Mouse (Mus musculus) forebrain, embryonic 16.5 days (tissue): Measurements from ENCODE around the gene Ano2. TPM values are rescaled to one million over a fixed set of nuclear protein-coding genes. Genes with fewer than 3 reads are reported as not detected.

ENCODE experiments used
- ATAC-seq: fragments of 200-750 bp; cut with Nextera tagmentation; 2 replicates; pipeline ENCODE4 v1.8.0; 2017; ENCODE audit warnings: mild to moderate bottlenecking, moderate library complexity
- H3K27ac ChIP-seq: fragments of 300-500 bp; sonication (generic); 2 replicates; pipeline ENCODE4 v1.5.1; 2014; ENCODE audit warnings: low read length, control low read depth
- H3K27me3 ChIP-seq: fragments of 300-500 bp; sonication (generic); replicated peaks from 2 replicates; pipeline ENCODE4 v1.6.1; 2014; ENCODE audit warnings: low read length; ENCODE audit not compliant: control insufficient read depth, insufficient read depth
- H3K36me3 ChIP-seq: fragments of 300-500 bp; sonication (generic); 2 replicates; pipeline ENCODE4 v1.6.1; 2014; ENCODE audit not compliant: control insufficient read depth, insufficient read depth
- H3K4me1 ChIP-seq: fragments of 300-500 bp; sonication (generic); replicated peaks from 2 replicates; pipeline ENCODE4 v1.6.1; 2014; ENCODE audit warnings: low read length; ENCODE audit not compliant: control insufficient read depth, insufficient read depth
- H3K4me2 ChIP-seq: fragments of 300-500 bp; sonication (generic); 2 replicates; pipeline ENCODE4 v1.6.1; 2014; ENCODE audit warnings: mild to moderate bottlenecking, low read length, control low read depth
- H3K4me3 ChIP-seq: fragments of 300-500 bp; sonication (generic); replicated peaks from 2 replicates; pipeline ENCODE4 v1.5.1; 2014; ENCODE audit warnings: mild to moderate bottlenecking, low read length, control low read depth
- H3K9ac ChIP-seq: fragments of 300-500 bp; sonication (generic); replicated peaks from 2 replicates; pipeline ENCODE4 v1.6.1; 2014; ENCODE audit warnings: low read depth, low read length, control low read depth
- H3K9me3 ChIP-seq: fragments of 300-500 bp; sonication (generic); 2 replicates; pipeline ENCODE4 v1.6.1; 2016; ENCODE audit warnings: low read length; ENCODE audit not compliant: control insufficient read depth
- WGBS: fragments of 180-500 bp; shearing (Covaris S2); extraction: QIAGEN DNeasy Blood & Tissue Kit; methylation state at CpG from one replicate; pipeline ENCODE4 v1.1.7; 2014; 5-methylcytosine and 5-hydroxymethylcytosine counted together
- polyA plus RNA-seq: library from polyadenylated mRNA; unstranded; fragments of >200 nt; fragmentation: Nextera tagmentation; extraction: Ambion mirVana; gene quantifications from 2 replicates; pipeline ENCODE4 v1.2.1, GENCODE M21; 2015

Ano2 gene
- 0.20 and 0.28 TPM in 2 replicates for polyA plus RNA-seq

- no peaks in the 10 kb centered on the region for H3K27me3 ChIP-seq
- peaks cover 7% of the 10 kb centered on the region for H3K4me1 ChIP-seq
- H3K27ac ChIP-seq, result no peak within 1 kb of the TSS
- H3K9me3 ChIP-seq, result no peaks in the 10 kb centered on the region
- WGBS, result under 1% methylated on average over 20 of the region's 20 CpGs
- peak within 1 kb of the TSS; percentile 51 for H3K4me2 ChIP-seq
- H3K9ac ChIP-seq, result peak within 1 kb of the TSS; percentile 36; the same call in 1 of the 2 replicates
- peak; percentile 66 for ATAC-seq
- no peaks in the 10 kb centered on the region for H3K36me3 ChIP-seq
- peak within 1 kb of the TSS; percentile 23 for H3K4me3 ChIP-seq
These were observed at the start of gene Ano2 for GRCm38 (mm10) chr6:125690057-125690703. Gene Ano2 (plus strand): TSS chr6:125690419.

GRCm38 (mm10) chr6:125640486-125640885 is 49.7 kb upstream of the Ano2 start:
- Histone ChIP-seq H3K4me2 (no peak overlapping the region), H3K27me3 (no peaks in the 10 kb centered on the region), H3K4me3 (no peak overlapping the region), H3K27ac (no peak overlapping the region), H3K9ac (no peak overlapping the region), H3K9me3 (no peaks in the 10 kb centered on the region), H3K36me3 (no peaks in the 10 kb centered on the region), H3K4me1 (no peaks in the 10 kb centered on the region)
- WGBS, result 84% methylated on average over 4 of the region's 4 CpGs
- no peak for ATAC-seq

- Histone ChIP-seq H3K27me3 (no peaks in the 10 kb centered on the region), H3K4me2 (no peak overlapping the region), H3K9ac (no peak overlapping the region), H3K27ac (no peak overlapping the region), H3K4me1 (no peaks in the 10 kb centered on the region), H3K4me3 (no peak overlapping the region), H3K9me3 (no peaks in the 10 kb centered on the region), H3K36me3 (no peaks in the 10 kb centered on the region)
- no peak for ATAC-seq
- WGBS, result 84% methylated on average over 8 of the region's 8 CpGs
These were observed 49.1 kb upstream of the Ano2 start for GRCm38 (mm10) chr6:125641146-125641545.

GRCm38 (mm10) chr6:125648964-125649363 is 41.3 kb upstream of the Ano2 start:
- Histone ChIP-seq H3K9ac (no peak overlapping the region), H3K27ac (no peak overlapping the region), H3K27me3 (no peaks in the 10 kb centered on the region), H3K4me3 (no peak overlapping the region), H3K36me3 (no peaks in the 10 kb centered on the region), H3K9me3 (no peaks in the 10 kb centered on the region), H3K4me2 (no peak overlapping the region), H3K4me1 (no peaks in the 10 kb centered on the region)
- ATAC-seq, result no peak
- WGBS, result 89% methylated on average over 12 of the region's 12 CpGs

- Histone ChIP-seq H3K4me3 (no peak overlapping the region), H3K4me1 (no peaks in the 10 kb centered on the region), H3K4me2 (no peak overlapping the region), H3K9me3 (no peaks in the 10 kb centered on the region), H3K9ac (no peak overlapping the region), H3K27ac (no peak overlapping the region), H3K36me3 (no peaks in the 10 kb centered on the region), H3K27me3 (no peaks in the 10 kb centered on the region)
- ATAC-seq, result no peak
- WGBS, result 76% methylated on average over 3 of the region's 3 CpGs
These were observed 38.9 kb upstream of the Ano2 start for GRCm38 (mm10) chr6:125651335-125651734.

- Histone ChIP-seq H3K36me3 (no peaks in the 10 kb centered on the region), H3K4me1 (no peaks in the 10 kb centered on the region), H3K27ac (no peak overlapping the region), H3K4me3 (no peak overlapping the region), H3K9ac (no peak overlapping the region), H3K9me3 (no peaks in the 10 kb centered on the region), H3K4me2 (no peak overlapping the region), H3K27me3 (no peaks in the 10 kb centered on the region)
- ATAC-seq, result no peak
- 92% methylated on average over 1 of the region's 1 CpGs for WGBS
These were observed 36.8 kb upstream of the Ano2 start for GRCm38 (mm10) chr6:125653416-125653815.

GRCm38 (mm10) chr6:125656921-125657320 is 33.3 kb upstream of the Ano2 start:
- H3K36me3 ChIP-seq, result no peaks in the 10 kb centered on the region
- H3K27me3 ChIP-seq, result no peaks in the 10 kb centered on the region
- no peak overlapping the region for H3K4me3 ChIP-seq
- H3K27ac ChIP-seq, result no peak overlapping the region
- H3K9ac ChIP-seq, result no peak overlapping the region
- H3K4me1 ChIP-seq, result no peaks in the 10 kb centered on the region
- no peak for ATAC-seq
- H3K4me2 ChIP-seq, result no peak overlapping the region
- WGBS, result 89% methylated on average over 13 of the region's 13 CpGs
- no peaks in the 10 kb centered on the region for H3K9me3 ChIP-seq

GRCm38 (mm10) chr6:125657966-125658365 is 32.3 kb upstream of the Ano2 start:
- Histone ChIP-seq H3K9ac (no peak overlapping the region), H3K27ac (no peak overlapping the region), H3K36me3 (no peaks in the 10 kb centered on the region), H3K4me1 (no peaks in the 10 kb centered on the region), H3K4me2 (no peak overlapping the region), H3K9me3 (no peaks in the 10 kb centered on the region), H3K27me3 (no peaks in the 10 kb centered on the region), H3K4me3 (no peak overlapping the region)
- WGBS, result 85% methylated on average over 5 of the region's 5 CpGs
- no peak for ATAC-seq

- 0 out of 2 replicates have a peak, but pooled peaks have one; percentile 40 for ATAC-seq
- no peaks in the 10 kb centered on the region for H3K9me3 ChIP-seq
These were observed 28.9 kb upstream of the Ano2 start for GRCm38 (mm10) chr6:125661106-125661877.

More at GRCm38 (mm10) chr6:125661106-125661877, 28.9 kb upstream of the Ano2 start:
- no peak overlapping the region for H3K9ac ChIP-seq
- H3K4me1 ChIP-seq, result no peaks in the 10 kb centered on the region
- H3K4me2 ChIP-seq, result no peak overlapping the region
- no peak overlapping the region for H3K27ac ChIP-seq
- WGBS, result 45% methylated on average over 14 of the region's 14 CpGs
- no peaks in the 10 kb centered on the region for H3K27me3 ChIP-seq
- H3K36me3 ChIP-seq, result no peaks in the 10 kb centered on the region
- no peak overlapping the region for H3K4me3 ChIP-seq
